Mouse (Mus musculus): ENCODE data around the gene Gm20388.

Gm20388 gene

DNA sequence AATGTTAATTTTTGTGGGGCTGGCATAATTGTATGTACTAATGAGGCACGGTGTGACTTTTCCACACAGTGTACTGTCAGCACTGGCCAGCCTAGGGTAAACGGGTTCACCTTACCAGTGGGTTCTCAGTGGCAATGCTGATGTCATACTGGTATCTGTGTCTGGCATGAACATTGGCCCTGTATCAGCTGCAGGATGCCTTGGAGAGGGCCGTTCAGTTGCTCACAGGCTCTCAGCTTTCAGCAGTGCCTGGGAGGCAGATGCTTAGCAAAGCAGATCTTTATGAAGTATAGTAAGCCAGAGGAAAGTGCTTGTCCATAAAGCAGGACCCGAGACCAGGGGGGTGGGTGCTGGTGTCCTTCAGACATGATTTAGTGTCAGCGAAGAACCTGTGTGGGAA, 2055.5 kb downstream of the Gm20388 start:
- no peak for DNase-seq (ENCODE audit: low spot score in 2 of 2)

DNA sequence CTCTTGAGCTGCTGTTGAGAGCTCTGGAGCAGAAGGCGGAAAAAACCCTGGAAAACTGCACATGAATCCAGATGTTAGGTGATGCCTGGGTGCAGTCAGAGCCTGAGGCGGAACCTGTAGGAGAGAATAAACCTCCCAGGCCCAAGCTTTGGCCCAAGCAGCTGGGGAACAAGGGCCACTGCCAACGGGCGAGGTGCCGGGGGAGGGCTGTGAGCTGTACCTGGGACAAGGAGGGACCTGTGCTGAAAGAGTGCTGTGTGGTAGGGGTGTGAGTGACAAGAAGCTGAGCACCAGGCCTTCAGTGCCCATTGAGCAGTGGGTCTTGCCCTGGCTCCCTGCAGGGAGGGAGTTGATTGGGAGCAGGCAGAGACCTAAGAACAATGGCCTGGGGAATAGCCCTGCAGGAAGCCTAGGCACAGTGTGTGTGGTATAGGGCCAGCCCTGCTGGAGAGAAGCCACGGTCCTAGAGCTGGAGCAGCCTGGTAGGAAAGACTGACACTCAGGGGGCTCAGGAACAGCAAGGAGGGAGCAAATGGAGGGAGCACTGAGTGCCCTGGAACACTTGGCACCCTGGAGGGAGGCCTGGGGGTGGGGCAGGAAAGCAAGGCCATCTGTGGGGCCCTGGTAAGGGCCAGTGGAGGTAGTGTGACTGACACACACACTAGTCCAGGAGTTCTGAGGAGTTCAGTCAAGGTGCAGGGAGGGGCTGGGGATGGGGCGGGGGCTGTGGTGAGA, 2056.2 kb downstream of the Gm20388 start:
- no peak for DNase-seq (ENCODE audit: low spot score in 2 of 2)

DNA sequence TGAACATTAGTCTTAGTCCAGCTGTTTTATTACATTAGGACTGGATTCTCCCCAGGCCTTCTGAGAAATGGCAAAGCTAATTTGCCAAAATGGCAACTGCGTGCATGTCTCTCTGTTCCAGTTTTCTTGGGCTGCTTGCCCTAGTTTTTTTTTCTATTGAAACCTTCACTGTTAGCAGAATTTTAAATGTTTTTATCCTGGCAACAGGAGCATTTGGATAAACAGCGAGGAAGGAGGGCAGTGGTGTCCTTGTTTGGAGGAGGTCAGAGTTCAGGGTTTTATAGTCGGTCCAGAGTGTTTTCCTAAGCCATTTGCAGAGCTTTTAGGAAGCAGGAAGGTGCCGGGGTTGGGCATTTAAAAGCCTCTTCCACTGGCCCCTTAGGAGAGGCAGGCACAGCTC, 2057.3 kb downstream of the Gm20388 start:
- DNase-seq (ENCODE audit: low spot score in 2 of 2), result no peak

DNA sequence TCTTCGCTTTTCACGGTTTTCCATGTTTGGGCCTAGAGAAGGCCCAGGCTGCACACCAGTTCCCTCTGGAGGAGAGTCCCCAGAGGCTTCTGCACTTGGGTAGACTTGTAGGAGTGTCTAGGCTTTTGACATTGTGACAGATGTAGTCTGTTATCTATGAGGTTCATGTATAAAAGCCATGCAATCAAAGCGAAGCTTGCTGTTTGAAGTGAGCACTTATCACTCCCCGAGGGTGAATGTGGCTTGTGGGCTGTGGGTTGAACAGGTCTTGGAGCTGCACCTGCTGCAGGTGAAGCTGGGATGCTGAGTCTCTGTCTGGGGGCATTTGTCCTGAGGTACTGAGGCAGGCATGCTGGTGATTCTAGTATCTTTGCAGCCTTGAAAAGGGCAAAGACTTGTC, 2057.9 kb downstream of the Gm20388 start:
- DNase-seq (ENCODE audit: low spot score in 2 of 2), result no peak

DNA sequence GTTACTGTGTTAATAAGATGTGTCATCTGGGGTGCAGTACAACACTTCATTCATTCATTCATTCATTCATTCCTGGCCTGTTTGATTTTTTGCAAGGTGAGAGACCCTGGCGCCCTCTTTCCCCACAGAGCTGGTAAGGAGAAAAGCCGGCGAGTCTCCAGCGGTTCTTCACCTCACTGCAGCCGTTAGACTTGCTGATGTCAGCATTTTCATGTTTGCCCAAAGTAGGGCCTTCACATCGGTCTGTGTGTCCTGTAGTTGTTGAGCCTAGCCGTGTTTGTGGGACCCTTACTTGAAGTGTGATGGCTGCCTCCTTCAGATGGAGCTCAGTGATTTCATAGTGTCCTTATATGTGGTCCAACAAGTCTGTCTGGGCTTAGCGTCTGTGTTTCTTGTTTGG, 2059.6 kb downstream of the Gm20388 start:
- DNase-seq (ENCODE audit: low spot score in 2 of 2), result no peak

DNA sequence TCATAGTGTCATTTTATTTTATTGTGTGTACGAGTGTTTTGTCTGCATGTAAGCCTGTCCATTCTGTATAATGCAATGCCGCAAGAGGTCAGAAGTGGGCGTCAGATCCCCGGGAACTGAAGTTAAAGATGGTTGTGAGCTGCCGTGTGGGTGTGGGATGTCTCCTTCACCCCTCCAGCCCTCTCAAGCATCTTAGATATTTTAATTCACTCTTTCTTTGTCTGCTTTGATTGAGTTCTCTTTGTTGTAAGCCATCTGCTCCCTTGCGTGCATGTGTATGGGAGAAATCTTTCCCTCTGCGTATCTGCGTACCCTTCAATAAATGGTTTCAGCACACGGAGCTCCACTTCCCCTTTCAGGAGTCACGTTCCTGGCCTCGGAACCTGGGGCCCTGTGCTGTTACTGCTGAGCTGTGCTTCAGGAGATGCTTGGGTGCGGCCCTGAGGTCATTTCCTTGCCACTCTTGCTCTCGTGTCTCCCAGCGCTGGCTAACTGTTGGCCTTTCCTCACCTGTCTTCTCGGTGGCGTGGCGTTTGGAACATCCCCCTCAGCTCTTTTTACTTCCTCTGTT, 2060.9 kb downstream of the Gm20388 start:
- no peak for DNase-seq (ENCODE audit: low spot score in 2 of 2)

DNA sequence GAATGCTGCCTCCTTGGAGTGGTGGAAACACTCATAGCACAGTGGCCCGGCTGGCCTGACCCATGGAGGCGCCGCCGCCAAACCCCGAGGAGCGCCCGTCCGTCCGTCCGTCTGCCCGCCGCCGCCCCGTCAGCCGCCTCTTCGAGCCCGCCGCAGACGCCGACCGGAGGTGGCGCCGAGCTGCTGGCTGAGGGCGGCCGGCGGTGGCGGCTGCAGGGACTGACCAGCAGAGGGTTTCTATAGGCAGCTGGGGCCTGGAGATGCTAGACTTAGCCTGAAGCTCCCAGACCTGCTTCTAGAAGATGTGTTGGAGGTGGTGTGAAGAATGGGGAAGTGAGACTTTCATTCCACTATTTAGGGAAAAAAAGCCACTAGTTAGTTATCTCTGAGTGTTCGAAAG, 2063.3 kb downstream of the Gm20388 start:
- DNase-seq (ENCODE audit: low spot score in 2 of 2), result no peak

DNA sequence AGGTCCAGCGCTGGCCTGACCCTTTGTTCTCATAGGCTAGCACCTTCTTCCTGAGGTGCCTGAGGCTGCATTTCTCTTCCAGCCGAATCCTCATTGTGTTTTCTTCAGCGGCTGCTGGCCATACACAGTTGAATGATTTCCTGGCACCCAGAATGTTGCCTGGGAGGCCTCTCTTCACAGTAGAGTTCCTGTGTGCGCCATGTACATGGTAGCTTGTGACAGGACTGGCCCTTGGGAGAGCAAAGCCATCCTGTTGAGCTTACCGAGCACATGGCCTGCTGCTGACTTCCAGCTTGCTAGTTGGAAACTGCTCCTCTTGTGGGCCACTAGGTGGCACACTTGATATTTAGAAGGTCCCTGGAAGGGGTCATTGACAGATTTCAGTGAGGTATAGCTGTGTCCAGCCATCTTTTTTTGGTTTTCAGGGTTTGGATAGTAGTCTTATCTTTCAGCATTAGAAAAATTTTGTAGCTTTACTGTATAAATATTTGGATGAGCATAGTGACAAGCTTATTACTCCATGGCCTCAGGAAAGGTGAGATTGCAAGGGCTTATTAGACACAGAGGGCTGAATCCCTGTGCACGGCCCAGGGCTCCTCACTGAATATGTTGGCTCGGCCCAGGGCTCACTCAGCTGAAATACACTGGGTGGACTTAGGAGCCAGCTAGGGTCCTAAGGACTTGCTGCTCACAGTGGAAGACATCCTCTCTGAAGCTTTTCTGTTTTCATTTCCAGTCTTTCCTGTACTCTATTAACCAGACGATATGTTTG, 2067.4 kb downstream of the Gm20388 start:
- no peak for DNase-seq (ENCODE audit: low spot score in 2 of 2)

DNA sequence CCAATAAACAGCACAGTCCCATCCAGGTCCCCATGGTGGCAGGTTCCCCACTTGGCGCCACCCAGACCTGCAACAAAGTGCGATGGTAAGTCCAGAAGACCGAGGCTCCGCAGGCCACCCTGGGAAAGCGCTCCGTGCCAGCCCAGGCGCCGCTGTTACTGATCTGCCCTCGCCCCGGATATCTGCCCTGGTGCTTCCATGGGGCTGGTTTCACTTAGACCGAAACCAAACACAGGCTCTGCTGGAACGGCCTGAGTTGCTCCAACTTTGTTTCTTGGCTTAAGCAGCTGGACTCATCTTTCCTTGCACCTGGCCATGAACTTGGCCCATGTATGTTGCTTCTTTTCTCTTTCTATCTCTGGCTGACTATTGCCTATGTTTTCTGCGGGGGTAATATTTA, 2068.0 kb downstream of the Gm20388 start:
- DNase-seq (ENCODE audit: low spot score in 2 of 2), result no peak

DNA sequence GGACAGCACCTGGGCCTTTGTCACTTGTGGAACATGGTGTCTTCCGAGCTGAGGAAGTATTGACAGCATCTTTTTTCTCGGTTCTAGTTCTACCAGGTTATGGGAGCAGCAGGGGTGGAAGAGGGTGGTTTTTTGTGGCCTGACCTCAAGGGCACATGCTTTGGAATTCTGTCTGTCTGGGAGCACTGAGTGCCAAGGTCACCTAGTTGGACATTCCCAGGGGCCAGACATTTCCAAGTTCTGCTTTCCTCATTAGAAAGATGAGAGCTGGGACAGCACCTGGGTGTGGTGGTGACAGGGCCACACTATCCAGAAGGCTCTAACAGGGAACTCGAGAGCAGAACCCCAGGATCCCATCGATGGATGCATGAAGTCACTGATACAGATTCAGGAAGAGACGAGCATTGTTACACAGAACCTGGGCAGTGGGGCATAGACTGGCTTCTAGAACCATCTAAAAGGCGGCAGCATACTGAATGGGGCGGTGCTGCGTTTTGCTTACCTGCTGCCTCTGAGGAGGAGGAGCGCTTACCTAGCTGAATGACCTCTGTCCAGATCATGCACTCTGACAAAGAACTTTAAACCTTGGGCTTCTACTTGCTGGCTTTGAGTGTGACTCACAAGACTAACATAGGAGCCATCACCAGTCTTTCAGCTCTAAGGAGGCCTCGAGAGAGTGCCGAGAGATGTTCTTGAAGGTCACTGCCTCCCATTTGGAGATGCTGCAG, 2070.3 kb downstream of the Gm20388 start:
- no peak for DNase-seq (ENCODE audit: low spot score in 2 of 2)

DNA sequence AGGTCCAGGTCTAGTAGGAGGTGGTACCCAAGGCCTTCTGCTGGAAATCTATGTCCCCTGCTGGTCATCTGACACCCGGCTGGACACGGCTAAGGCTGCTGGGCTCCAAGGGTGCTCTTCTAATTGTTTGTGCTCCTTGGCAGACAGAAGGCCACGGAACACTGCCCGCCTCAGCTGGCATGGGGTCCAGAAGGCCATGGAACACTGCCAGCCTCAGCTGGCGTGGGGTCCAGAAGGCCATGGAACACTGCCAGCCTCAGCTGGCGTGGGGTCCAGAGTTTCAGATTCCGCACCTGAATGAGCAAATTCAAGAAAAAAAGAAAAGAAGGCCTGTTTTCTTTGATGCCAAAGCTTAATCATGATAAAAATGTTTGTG, 2070.9 kb downstream of the Gm20388 start:
- no peak for DNase-seq (ENCODE audit: low spot score in 2 of 2)

DNA sequence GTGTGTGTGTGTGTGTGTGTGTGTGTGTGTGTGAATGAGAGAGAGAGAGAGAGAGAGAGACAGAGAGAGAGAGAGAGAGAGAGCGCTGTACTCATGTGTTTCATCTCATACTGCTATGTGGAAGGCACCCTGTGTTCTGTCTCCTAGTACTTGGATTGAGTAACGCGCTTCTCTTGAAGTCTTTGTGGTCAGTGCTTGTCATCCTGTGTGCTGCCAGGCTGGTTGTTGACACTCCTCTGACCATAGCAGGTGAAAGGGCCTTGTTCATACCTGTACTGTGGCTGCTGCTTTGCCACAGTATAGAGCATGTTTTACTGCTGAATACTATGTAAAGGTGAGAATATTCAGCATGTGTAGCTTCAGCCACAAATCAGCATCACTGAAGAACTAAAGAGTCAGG, 2075.0 kb downstream of the Gm20388 start:
- no peak for DNase-seq (ENCODE audit: low spot score in 2 of 2)

DNA sequence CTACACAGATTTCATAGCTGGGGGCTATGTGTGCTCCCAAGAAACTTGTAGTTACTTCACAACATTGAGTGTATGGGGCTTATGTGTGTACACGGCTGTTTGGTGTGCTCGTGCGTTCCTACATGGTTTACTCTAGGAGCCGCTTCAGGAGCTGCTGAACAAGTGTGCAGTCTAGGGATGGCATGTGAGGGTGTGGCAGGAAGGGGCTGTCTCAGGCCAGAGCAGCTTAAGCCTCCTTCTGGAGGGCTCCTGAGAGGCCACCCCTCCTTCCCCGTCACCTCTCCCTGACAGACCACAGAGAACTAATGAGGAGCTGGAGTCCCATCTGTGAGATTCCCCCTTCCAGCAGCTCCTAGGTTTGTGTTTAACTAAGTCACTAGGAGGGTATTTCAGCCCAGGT, 2077.3 kb downstream of the Gm20388 start:
- DNase-seq (ENCODE audit: low spot score in 2 of 2), result no peak

DNA sequence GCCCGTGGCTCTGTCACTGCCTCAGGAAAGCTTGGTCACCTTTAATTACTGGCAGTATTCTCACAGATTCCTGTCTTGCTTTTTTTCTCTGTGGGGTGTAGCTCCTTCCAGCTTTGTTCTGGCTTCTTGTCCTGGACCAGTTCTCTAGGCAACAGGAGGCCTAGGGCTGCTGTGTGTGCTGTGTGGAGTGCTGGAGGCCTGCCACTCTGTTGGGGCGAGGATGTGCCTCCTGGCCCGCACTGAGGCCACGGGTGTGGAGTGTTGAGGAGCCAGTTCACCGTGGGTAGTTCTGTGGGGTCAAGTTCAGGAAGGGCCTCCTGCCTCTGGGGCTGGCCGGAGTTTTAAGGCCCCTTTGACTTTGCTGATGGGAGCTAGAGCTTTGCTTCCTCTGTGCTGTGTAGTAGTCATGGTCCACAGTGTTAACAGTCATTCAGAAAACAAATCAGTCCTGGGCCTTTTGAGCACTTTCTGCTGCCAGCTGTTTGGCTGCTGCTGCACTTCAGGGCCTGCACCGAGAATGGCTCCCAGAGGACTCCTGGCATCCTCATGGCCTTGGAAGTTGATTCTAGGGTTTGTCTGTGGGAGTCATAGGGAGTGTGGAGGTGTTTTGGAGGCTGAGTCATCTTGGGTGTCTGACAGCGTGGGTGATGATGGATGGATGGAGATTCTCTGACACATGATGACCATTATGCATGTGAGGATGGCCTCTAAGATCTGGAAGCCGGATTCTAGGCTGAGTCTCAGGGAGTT, 2080.0 kb downstream of the Gm20388 start:
- DNase-seq (ENCODE audit: low spot score in 2 of 2), result no peak

DNA sequence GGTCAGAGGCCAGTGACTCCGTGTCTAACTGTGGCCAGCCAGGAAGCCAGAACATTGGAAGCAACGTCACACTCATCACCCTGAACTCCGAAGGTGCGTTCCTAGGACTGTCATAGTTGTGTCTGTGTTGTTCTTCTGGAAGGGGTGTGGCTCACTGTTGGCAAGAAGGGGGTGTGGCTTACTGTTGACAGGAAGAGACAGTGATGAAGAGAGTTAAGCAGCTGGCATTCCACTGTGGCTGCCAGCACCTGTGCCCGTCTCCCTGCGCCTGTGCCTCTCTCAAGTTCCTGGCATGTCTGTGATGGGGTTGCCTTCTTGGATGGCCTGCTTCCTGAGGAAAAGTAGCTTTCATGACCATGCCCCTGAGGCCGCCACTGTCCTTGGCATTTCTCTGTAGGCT, 2081.0 kb downstream of the Gm20388 start:
- DNase-seq (ENCODE audit: low spot score in 2 of 2), result no peak

DNA sequence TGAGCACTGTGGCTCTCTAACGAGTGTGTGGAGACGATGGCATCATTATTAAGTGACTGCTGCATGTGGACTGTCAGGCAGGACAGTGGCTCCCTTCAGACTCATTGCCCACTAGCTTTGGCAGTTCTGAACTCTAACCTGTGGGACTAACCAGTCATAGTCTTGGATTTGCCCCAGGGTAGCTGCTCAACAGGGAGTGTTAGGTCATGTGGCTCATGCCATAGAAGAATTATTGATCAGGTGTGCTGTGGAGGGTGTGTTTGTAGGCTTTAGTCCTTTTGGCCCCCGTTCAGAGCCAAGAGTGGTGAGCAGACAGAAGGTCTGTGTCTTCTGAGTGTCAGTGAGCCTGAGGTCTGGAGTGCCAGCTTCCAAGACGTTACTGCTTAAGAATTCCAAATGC, 2082.3 kb downstream of the Gm20388 start:
- no peak for DNase-seq (ENCODE audit: low spot score in 2 of 2)

DNA sequence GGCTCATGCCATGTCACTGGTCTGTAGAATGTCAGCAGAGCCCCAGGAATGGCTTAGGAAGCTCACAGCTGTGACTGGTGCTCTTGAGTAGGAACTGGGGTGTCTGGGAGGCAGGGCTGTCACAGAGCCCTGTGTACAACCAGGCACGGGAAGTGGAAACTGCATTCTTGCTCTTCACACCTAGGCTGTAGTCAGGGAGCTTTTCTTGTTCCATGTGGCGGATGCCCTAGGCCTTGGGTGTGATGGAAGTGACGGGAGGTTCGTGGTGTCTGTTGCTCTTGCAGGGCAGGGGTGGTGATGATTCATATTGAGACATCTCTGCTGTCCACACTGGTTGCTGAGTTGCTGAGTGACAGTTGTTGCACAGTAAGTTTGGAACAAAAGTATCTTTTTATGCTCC, 2084.5 kb downstream of the Gm20388 start:
- no peak for DNase-seq (ENCODE audit: low spot score in 2 of 2)

DNA sequence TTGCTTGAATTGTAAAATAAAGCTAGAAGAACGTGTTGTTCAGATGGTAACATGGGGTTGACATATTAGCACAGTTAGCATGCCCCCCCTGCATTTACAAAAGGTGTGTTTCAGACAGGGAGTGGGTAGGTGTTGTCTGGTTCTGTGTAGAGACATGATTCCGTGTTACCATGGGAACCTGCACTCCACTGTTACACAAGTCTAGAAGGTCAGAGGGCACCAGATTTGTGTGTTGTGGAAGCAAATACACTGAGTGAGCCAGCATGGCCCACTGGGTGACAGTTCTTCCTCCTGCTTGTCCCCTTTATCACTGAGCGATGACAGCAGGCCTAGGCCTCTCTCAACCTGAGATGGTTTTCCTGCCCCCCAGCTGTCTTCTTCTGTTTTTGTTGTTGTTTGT, 2085.3 kb downstream of the Gm20388 start:
- no peak for DNase-seq (ENCODE audit: low spot score in 2 of 2)

DNA sequence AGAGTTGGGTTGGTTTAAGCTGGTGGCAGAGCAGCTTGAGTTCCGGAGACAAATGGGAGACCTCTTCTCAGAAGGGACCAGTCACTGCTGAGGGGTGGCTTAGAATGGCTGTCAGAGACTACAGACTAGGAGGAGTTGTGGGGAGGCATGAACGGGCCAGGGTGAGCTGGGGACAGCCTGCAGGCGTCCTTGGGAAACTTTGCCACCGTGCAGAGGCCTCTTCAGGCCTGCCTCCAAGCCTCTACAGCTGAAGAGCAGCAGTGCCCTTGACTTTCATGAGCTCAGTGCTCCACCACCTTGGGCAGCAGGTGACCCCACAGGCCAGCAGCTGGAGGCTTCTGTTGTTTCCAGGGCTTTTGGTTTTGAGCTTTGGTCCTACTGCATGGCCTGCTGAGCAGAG, 2088.0 kb downstream of the Gm20388 start:
- DNase-seq (ENCODE audit: low spot score in 2 of 2), result no peak

DNA sequence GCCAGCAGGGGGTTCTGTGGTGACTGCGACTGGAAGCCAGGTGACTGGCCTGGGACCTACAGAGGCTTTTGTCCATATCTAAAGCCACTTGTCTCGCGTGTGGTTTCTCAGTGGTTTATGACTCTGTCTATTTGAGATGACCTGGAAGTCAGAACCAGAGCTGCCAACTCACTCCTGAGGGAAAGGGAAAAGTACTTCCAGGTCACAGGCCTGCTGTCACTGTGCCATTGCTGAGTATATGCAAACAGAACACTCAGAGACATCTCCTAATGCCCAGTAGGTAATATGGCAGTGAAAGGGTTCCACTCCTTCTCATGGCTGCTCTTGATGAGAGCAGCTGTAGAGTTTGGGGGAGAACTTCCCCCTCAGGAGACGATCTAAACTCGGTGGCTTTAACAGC, 2088.6 kb downstream of the Gm20388 start:
- DNase-seq (ENCODE audit: low spot score in 2 of 2), result no peak

DNA sequence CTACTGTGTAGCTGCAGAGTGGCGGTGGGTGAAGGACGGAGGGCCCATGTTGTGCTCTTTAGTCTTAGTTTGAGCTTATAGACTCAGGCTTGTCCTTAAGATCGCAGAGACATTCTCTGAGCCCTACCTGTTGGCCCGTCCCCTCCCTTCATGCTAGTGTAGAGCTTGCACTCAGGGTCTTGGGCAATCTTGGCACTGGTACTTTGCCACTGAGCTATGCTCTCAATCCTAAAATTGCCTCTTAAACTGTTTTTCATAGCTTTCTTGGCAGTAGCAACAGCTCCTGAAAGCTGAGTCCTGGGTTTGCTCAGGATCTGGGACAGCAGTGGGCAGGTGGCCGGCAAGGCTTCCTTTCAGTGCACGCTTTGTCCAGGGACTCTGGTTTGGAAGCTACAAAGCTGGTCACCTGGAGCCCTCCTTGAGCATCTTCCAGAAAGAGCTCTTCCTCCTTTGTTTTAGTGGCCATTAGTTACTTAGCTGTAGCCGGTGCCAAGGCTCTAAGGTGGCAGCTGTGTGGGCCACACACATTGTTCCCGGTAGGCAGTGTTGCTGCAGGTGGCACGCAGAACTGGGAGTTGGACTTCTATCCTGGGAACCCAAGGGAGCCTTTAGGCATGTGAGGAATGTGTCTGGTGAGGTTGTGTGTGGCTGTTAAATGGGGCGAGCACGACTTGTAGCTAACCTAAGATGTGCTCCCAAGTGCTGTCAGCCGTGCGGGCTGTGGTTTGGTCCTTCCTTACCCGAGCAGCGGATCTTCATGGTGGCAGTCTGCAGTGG, 2090.9 kb downstream of the Gm20388 start:
- DNase-seq (ENCODE audit: low spot score in 2 of 2), result no peak

Measured in right cerebral cortex, postnatal 36 days (tissue).